Mouse (Mus musculus): ENCODE data around the gene Nr3c2. TPM values are rescaled to one million over a fixed set of nuclear protein-coding genes. Genes with fewer than 3 reads are reported as not detected.

Gene Nr3c2
- polyA plus RNA-seq, 1 experiment, result 13.0 TPM

GRCm38 (mm10) chr8:76928808-76929207 lies 29.6 kb downstream of the Nr3c2 start:
- Histone ChIP-seq H3K4me3 (ENCODE audit: insufficient read depth, low read length) (no peak overlapping the region), H3K4me1 (ENCODE audit: control insufficient read depth, insufficient read depth, low read length) (no peaks in the 10 kb centered on the region; the same call in 1 of the 2 replicates), H3K27ac (ENCODE audit: insufficient read depth, low read length) (no peak overlapping the region)
- TF ChIP-seq POLR2A (IDR thresholded peaks at IDR 0.05; ENCODE audit: extremely low read depth, insufficient read depth, low read length) (no peak), CTCF (IDR thresholded peaks at IDR 0.05; ENCODE audit: extremely low read depth, insufficient read depth, low read length) (no peak)

DNA sequence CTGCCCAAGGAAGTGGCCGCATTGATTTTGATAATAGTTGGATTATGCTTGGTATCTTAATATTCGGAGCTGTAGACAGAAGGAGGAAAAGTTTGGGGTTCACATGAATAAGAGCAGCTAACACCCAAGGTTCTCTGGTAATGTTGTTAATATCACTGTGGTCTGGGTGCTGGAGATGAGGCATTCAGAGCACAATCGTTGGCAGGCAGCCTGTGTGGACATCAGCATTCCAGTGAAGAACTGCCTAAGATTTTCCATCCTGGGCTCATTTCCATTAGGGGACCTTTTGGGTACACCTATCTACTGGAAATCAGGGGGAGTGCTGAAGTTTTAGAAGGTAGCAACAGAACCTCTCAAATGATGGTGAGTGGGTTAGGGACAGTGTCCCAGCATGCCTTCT lies 65.8 kb downstream of the Nr3c2 start:
- Histone ChIP-seq H3K27ac (ENCODE audit: insufficient read depth, low read length) (no peak overlapping the region), H3K4me1 (ENCODE audit: control insufficient read depth, insufficient read depth, low read length) (no peaks in the 10 kb centered on the region), H3K4me3 (ENCODE audit: insufficient read depth, low read length) (no peak overlapping the region)
- TF ChIP-seq CTCF (IDR thresholded peaks at IDR 0.05; ENCODE audit: extremely low read depth, insufficient read depth, low read length) (no peak), POLR2A (IDR thresholded peaks at IDR 0.05; ENCODE audit: extremely low read depth, insufficient read depth, low read length) (no peak)

- Histone ChIP-seq H3K4me1 (ENCODE audit: control insufficient read depth, insufficient read depth, low read length) (peaks cover 2% of the 10 kb centered on the region; the same call in 1 of the 2 replicates), H3K27ac (ENCODE audit: insufficient read depth, low read length) (no peak overlapping the region), H3K4me3 (ENCODE audit: insufficient read depth, low read length) (no peak overlapping the region)
- TF ChIP-seq POLR2A (IDR thresholded peaks at IDR 0.05; ENCODE audit: extremely low read depth, insufficient read depth, low read length), result no peak
- TF ChIP-seq CTCF (IDR thresholded peaks at IDR 0.05; ENCODE audit: extremely low read depth, insufficient read depth, low read length), result no peak
These were observed 71.9 kb downstream of the Nr3c2 start for GRCm38 (mm10) chr8:76971187-76971586.

- Histone ChIP-seq H3K27ac (ENCODE audit: insufficient read depth, low read length) (no peak overlapping the region), H3K4me1 (ENCODE audit: control insufficient read depth, insufficient read depth, low read length) (peaks cover 2% of the 10 kb centered on the region; the same call in 1 of the 2 replicates), H3K4me3 (ENCODE audit: insufficient read depth, low read length) (no peak overlapping the region)
- TF ChIP-seq CTCF (IDR thresholded peaks at IDR 0.05; ENCODE audit: extremely low read depth, insufficient read depth, low read length) (no peak), POLR2A (IDR thresholded peaks at IDR 0.05; ENCODE audit: extremely low read depth, insufficient read depth, low read length) (no peak)
These were observed 72.6 kb downstream of the Nr3c2 start for GRCm38 (mm10) chr8:76971761-76972404.

GRCm38 (mm10) chr8:76972947-76973552 lies 73.8 kb downstream of the Nr3c2 start:
- Histone ChIP-seq H3K4me3 (ENCODE audit: insufficient read depth, low read length) (no peak overlapping the region), H3K4me1 (ENCODE audit: control insufficient read depth, insufficient read depth, low read length) (peaks cover 2% of the 10 kb centered on the region; the same call in 1 of the 2 replicates), H3K27ac (ENCODE audit: insufficient read depth, low read length) (no peak overlapping the region)
- no peak for TF ChIP-seq CTCF (IDR thresholded peaks at IDR 0.05; ENCODE audit: extremely low read depth, insufficient read depth, low read length)
- TF ChIP-seq POLR2A (IDR thresholded peaks at IDR 0.05; ENCODE audit: extremely low read depth, insufficient read depth, low read length), result no peak

GRCm38 (mm10) chr8:76977907-76978306 lies 78.7 kb downstream of the Nr3c2 start:
- H3K27ac ChIP-seq (ENCODE audit: insufficient read depth, low read length), result no peak overlapping the region
- no peak for TF ChIP-seq POLR2A (IDR thresholded peaks at IDR 0.05; ENCODE audit: extremely low read depth, insufficient read depth, low read length)
- TF ChIP-seq CTCF (IDR thresholded peaks at IDR 0.05; ENCODE audit: extremely low read depth, insufficient read depth, low read length), result no peak
- H3K4me3 ChIP-seq (ENCODE audit: insufficient read depth, low read length), result no peak overlapping the region
- no peaks in the 10 kb centered on the region; the same call in 1 of the 2 replicates for H3K4me1 ChIP-seq (ENCODE audit: control insufficient read depth, insufficient read depth, low read length)

DNA sequence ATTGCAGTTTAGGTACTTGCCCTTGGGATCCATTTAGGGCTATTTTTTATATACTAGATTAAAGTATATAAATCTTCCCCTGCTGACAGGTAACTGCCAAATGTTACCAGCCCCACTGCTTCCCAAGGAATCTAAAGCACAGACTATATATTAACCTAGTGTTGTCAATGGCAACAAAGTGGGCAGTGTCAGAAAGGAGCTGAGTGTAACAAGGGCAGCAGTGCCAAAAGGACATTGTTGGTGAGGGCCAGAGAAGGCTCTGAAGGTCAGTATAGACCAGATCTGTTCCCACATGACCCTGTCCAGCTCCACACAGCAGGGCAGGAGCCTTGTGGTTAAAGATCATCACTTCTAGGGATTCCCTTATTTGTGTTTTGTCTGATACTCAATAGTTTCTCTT lies 84.8 kb downstream of the Nr3c2 start:
- Histone ChIP-seq H3K4me1 (ENCODE audit: control insufficient read depth, insufficient read depth, low read length) (no peaks in the 10 kb centered on the region), H3K27ac (ENCODE audit: insufficient read depth, low read length) (no peak overlapping the region), H3K4me3 (ENCODE audit: insufficient read depth, low read length) (no peak overlapping the region)
- TF ChIP-seq CTCF (IDR thresholded peaks at IDR 0.05; ENCODE audit: extremely low read depth, insufficient read depth, low read length) (no peak), POLR2A (IDR thresholded peaks at IDR 0.05; ENCODE audit: extremely low read depth, insufficient read depth, low read length) (no peak)

DNA sequence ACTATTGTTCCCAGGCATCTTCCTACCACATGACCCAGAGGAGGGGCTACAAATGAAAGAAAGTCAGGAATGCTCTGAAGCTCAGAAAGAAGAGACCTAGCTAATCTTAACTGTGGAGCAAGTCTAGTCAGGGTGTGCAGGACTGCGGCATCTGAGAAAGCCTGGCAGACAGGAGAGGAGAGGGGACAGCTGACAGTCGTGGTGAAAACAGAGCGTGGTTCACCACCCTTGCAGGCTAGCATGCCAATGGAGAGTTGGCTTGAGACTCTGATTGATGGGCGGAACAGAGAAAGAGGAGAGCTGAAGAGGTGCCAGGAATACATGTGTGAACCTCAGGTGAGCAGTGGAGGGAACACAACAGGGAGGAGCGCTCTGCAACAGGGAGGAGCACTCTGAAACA lies 85.6 kb downstream of the Nr3c2 start:
- Histone ChIP-seq H3K4me3 (ENCODE audit: insufficient read depth, low read length) (no peak overlapping the region), H3K27ac (ENCODE audit: insufficient read depth, low read length) (no peak overlapping the region), H3K4me1 (ENCODE audit: control insufficient read depth, insufficient read depth, low read length) (no peaks in the 10 kb centered on the region)
- TF ChIP-seq POLR2A (IDR thresholded peaks at IDR 0.05; ENCODE audit: extremely low read depth, insufficient read depth, low read length) (no peak), CTCF (IDR thresholded peaks at IDR 0.05; ENCODE audit: extremely low read depth, insufficient read depth, low read length) (no peak)

- no peak overlapping the region for H3K4me3 ChIP-seq (ENCODE audit: insufficient read depth, low read length)
- TF ChIP-seq CTCF (IDR thresholded peaks at IDR 0.05; ENCODE audit: extremely low read depth, insufficient read depth, low read length) (no peak), POLR2A (IDR thresholded peaks at IDR 0.05; ENCODE audit: extremely low read depth, insufficient read depth, low read length) (no peak)
- no peaks in the 10 kb centered on the region for H3K4me1 ChIP-seq (ENCODE audit: control insufficient read depth, insufficient read depth, low read length)
- no peak overlapping the region for H3K27ac ChIP-seq (ENCODE audit: insufficient read depth, low read length)
These were observed 88.6 kb downstream of the Nr3c2 start for GRCm38 (mm10) chr8:76987876-76988275.

GRCm38 (mm10) chr8:76998276-76998675 lies 99.0 kb downstream of the Nr3c2 start:
- TF ChIP-seq CTCF (IDR thresholded peaks at IDR 0.05; ENCODE audit: extremely low read depth, insufficient read depth, low read length), result no peak
- TF ChIP-seq POLR2A (IDR thresholded peaks at IDR 0.05; ENCODE audit: extremely low read depth, insufficient read depth, low read length), result no peak
- Histone ChIP-seq H3K27ac (ENCODE audit: insufficient read depth, low read length) (no peak overlapping the region), H3K4me3 (ENCODE audit: insufficient read depth, low read length) (no peak overlapping the region), H3K4me1 (ENCODE audit: control insufficient read depth, insufficient read depth, low read length) (no peaks in the 10 kb centered on the region)
